Mouse (Mus musculus) forebrain, postnatal 0 days (tissue): Measurements from ENCODE around the gene Dppa5a. TPM values are rescaled to one million over a fixed set of nuclear protein-coding genes. Genes with fewer than 3 reads are reported as not detected.
"Not testable (repeated sequence)": the region's sequence is repeated elsewhere in the genome, so short reads cannot be mapped to it uniquely, and the experiment has no call there.

Source experiments
- ATAC-seq: fragments of 200-750 bp; cut with Nextera tagmentation; 2 replicates; pipeline ENCODE4 v1.8.0; 2017; ENCODE audit warnings: mild to moderate bottlenecking, moderate library complexity
- DNase-seq: peaks from one replicate; pipeline ENCODE4 v3.0.0-alpha.2; 2015
- H3K27ac ChIP-seq: fragments of 300-500 bp; sonication (generic); 2 replicates; pipeline ENCODE4 v1.5.1; 2014; ENCODE audit warnings: low read depth, mild to moderate bottlenecking, antibody characterized with exemption, low read length, moderate library complexity, mixed read lengths
- H3K27me3 ChIP-seq: fragments of 300-500 bp; sonication (generic); 2 replicates; pipeline ENCODE4 v1.6.1; 2014; ENCODE audit warnings: mild to moderate bottlenecking, low read length, mixed read lengths; ENCODE audit not compliant: insufficient read depth
- H3K36me3 ChIP-seq: fragments of 300-500 bp; sonication (generic); 2 replicates; pipeline ENCODE4 v1.6.1; 2014; ENCODE audit warnings: mild to moderate bottlenecking, moderate library complexity; ENCODE audit not compliant: insufficient read depth
- H3K4me1 ChIP-seq: fragments of 300-500 bp; sonication (generic); 2 replicates; pipeline ENCODE4 v1.6.1; 2014; ENCODE audit warnings: antibody characterized with exemption; ENCODE audit not compliant: insufficient read depth
- H3K4me2 ChIP-seq: fragments of 300-500 bp; sonication (generic); 2 replicates; pipeline ENCODE4 v1.6.1; 2014; ENCODE audit warnings: low read depth, mild to moderate bottlenecking, moderate library complexity
- H3K4me3 ChIP-seq: fragments of 300-500 bp; sonication (generic); 2 replicates; pipeline ENCODE4 v1.5.1; 2014; ENCODE audit warnings: low read depth, low read length, mixed read lengths
- H3K9ac ChIP-seq: fragments of 300-500 bp; sonication (generic); 2 replicates; pipeline ENCODE4 v1.6.1; 2014; ENCODE audit warnings: mild to moderate bottlenecking
- H3K9me3 ChIP-seq: fragments of 300-500 bp; sonication (generic); 2 replicates; pipeline ENCODE4 v1.6.1; 2016; ENCODE audit warnings: low read length
- CTCF ChIP-seq: sonication (generic); IDR thresholded peaks from 2 replicates; pipeline ENCODE4 v1.5.1; 2016; ENCODE audit warnings: antibody characterized with exemption, control low read depth, low read depth
- whole genome bisulfite sequencing: fragments of 180-500 bp; shearing (Covaris S2); extraction: QIAGEN DNeasy Blood & Tissue Kit; methylation state at CpG from one replicate; pipeline ENCODE4 v1.1.7; 2014; 5-methylcytosine and 5-hydroxymethylcytosine counted together
- polyA plus RNA-seq: library from polyadenylated mRNA; unstranded; fragments of >200 nt; fragmentation: Nextera tagmentation; extraction: Ambion mirVana; gene quantifications from 2 replicates; pipeline ENCODE4 v1.2.1, GENCODE M21; 2015
- total RNA-seq: library from RNA; depleted of rRNA; stranded (reverse); fragments of >200 nt; gene quantifications from 2 replicates; pipeline ENCODE4 v1.2.3, GENCODE M21; 2014

Gene Dppa5a
- total and polyA plus RNA-seq, 2 experiments from 2014 or later = 3.3 to 6.9 TPM

DNA sequence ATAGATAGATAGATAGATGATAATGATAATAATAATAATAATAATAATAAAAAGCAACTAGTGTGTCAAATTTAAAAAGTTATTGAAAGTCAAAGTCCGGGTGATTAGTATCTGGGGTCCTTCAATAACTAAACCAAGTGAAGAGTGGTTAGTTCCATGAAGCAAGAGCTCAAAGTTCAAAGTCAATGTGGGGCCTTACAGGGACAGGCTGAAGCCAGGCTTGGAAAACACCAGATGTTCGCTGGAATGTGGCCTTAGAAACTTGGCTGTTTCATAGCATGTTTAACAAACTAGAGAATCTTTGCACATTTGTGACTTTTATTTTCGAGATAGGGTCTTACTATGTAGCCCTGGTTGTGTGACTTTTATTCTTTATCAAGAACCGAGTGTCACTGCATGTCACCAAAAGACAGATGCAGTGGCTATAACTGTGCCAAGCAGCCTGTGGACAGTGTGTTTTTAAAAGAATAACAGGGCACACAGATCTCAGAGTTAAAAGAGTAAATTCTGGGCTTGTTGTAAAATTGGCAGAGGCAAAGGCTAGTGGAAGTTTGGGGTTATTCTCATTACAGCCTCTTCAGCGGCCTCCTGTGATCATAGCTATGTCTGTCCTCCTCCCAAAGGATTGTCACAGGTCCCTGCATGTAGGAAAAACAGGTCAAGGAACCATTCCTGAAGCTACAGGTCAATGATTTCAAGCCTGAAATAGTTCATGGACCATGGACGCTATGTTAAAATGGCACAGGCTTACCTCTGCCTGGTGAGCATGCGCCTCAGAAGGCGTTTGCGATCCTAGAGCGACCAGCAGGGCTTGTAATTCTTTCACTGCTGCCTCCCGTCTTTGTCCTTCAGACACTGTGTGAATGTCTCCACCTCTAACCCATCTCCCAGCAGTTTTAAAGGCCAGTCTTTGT lies 13.1 kb downstream of the Dppa5a start:
- Histone ChIP-seq H3K27ac (no peak overlapping the region), H3K4me2 (no peak overlapping the region), H3K9ac (no peak overlapping the region), H3K4me1 (no peaks in the 10 kb centered on the region), H3K27me3 (no peaks in the 10 kb centered on the region), H3K4me3 (no peak overlapping the region), H3K36me3 (no peaks in the 10 kb centered on the region), H3K9me3 (no peaks in the 10 kb centered on the region)
- DNase-seq = no peak
- no peak for TF ChIP-seq CTCF
- WGBS = 80% methylated on average over 11 of the region's 11 CpGs
- ATAC-seq = no peak

DNA sequence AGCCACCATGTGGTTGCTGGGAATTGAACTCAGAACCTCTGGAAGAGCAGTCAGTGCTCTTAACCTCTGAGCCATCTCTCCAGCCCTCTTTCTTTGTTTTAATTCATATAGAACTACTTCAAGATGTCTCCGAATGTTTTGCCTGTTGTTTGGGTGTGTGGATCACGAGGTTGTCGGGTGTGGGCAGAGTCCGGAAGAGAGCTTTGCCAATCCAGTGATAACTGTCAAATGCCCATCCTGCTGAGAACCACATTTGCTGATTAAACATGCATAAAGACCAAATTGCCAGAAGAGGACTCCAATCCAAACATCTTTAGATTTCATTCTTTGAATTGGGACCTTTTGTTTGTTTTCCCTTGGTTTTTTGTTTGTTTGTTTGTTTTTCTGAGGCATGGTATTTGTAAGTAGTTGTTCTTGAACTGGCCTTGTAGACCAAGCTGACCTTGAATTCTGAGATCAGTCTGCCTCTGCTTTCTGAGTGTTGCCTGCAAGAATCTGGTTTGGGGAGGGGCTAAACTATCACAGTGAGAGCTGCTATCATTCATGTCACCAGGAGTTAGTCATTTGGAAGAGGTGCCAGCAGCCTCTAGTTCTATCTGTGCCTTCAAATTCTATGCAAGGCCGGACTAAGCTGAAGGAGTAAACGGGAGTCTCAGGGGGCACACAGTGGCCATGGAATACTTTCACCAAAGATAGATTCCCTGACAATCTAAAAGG lies 16.3 kb downstream of the Dppa5a start:
- no peaks in the 10 kb centered on the region for H3K9me3 ChIP-seq
- ATAC-seq = no peak

DNA sequence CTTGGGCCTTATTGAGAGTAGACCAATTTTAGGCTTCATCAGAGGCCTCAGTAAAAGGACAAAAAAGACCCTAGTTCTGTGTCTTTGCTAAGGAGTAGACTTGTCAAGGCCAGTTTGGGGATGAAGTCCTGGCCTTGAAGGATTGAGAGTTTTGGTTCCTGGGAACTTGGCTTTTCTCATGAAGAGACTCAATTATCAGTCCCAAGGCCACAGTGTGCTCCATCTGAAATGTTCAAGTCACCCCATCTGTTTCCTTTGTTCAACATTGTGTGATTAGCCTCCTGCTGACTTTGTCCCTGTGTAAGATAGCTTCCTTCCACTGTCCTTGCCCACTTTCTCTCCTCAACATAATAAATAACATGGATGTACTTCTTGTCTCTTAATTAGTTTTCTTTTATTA lies 18.0 kb downstream of the Dppa5a start:
- not testable (repeated sequence) for H3K4me2 ChIP-seq, H3K27ac ChIP-seq, H3K27me3 ChIP-seq, DNase-seq, H3K4me3 ChIP-seq, H3K36me3 ChIP-seq, H3K4me1 ChIP-seq, ATAC-seq, H3K9me3 ChIP-seq, H3K9ac ChIP-seq

More for the DNA sequence above, 16.3 kb downstream of the Dppa5a start:
- H3K4me2 ChIP-seq = no peak overlapping the region
- TF ChIP-seq CTCF = no peak
- H3K36me3 ChIP-seq = no peaks in the 10 kb centered on the region
- H3K27me3 ChIP-seq = no peaks in the 10 kb centered on the region
- no peak for DNase-seq
- H3K27ac ChIP-seq = no peak overlapping the region
- H3K4me1 ChIP-seq = no peaks in the 10 kb centered on the region
- H3K9ac ChIP-seq = no peak overlapping the region
- no peak overlapping the region for H3K4me3 ChIP-seq
- 79% methylated on average over 6 of the region's 6 CpGs for WGBS

DNA sequence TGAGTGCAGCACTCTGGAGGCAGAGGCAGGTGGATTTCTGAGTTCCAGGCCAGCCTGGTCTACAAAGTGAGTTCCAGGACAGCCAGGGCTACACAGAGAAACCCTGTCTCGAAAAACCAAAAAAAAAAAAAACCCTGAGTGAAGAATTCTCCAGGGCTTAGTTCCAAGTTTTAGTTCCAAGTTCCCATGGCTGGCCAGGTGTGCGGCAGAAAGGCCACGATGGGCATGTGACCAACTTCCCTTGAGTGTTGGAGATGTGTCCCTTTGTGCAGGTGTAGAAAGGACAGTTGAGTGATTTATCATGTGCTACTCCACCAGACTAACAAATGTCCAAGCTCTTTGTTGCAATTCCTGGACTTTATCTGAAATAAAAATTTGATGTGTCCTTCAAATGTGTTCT lies 18.8 kb downstream of the Dppa5a start:
- H3K27ac ChIP-seq, H3K4me2 ChIP-seq, DNase-seq, H3K27me3 ChIP-seq, H3K9me3 ChIP-seq, H3K4me1 ChIP-seq, ATAC-seq, H3K9ac ChIP-seq, H3K36me3 ChIP-seq, H3K4me3 ChIP-seq: not testable (repeated sequence)
- 81% methylated on average over 3 of the region's 3 CpGs for WGBS

DNA sequence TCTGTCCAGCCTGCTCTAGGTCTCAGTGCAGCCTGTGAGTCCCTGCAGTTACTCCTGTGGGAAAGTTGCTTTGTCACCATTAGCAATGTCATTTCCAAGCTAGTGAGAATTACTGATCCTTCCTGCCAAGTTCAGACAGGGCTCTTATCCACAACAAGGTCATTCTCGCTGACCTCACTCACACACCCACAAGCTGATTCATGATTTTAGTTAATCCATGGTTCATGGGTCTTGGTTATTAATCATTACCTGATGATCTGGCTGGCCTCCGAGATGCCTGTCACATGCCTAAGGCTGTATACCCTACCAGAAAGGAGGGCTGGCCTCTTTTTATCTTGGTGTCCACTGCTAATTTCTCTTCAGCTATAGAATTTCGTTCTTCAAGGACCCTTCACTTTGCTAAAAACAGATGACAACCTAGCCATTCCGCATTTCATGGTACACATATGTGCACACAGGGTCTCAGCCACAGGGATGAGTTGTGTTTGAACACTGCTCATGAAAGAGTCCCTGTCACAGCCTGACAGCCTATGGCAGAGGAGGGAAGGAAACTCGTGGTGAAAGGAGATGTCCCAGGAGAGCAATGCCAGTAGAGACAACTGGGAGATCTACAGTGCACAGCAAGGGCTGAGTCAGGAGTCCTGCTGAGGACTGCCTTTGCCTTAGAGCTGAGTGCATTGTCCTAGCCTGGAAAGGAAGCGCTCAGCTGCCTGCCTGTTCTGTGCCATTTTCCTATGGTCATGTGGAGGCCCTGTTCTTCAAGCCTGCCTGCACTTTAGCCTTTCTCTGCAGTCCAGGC lies 19.6 kb downstream of the Dppa5a start:
- DNase-seq, H3K27ac ChIP-seq, H3K4me2 ChIP-seq, H3K27me3 ChIP-seq, H3K9ac ChIP-seq, H3K4me1 ChIP-seq, ATAC-seq, H3K36me3 ChIP-seq, H3K9me3 ChIP-seq, H3K4me3 ChIP-seq: not testable (repeated sequence)
- 79% methylated on average over 6 of the region's 6 CpGs for WGBS

DNA sequence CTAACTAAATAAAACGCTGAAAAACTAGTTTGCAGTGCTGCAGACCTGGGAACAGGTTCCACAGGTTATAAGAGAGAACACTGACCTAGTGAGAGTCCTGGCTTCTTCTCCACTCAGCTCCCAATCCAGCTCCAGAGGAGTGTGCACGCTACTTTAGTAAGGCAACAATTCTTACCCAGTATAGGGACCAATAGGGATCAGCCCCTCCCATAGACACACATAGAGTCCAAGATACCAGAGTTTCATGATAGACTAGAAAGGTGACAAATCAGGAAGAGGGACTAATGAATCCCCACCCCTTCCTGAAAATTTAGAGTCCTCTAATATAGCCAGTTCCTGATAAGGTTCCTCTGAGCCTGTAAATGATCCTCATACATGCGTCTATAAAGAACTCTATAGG lies 21.0 kb downstream of the Dppa5a start:
- Histone ChIP-seq H3K27ac (no peak overlapping the region), H3K9me3 (no peaks in the 10 kb centered on the region), H3K27me3 (no peaks in the 10 kb centered on the region), H3K36me3 (no peaks in the 10 kb centered on the region), H3K4me3 (no peak overlapping the region), H3K9ac (no peak overlapping the region), H3K4me2 (no peak overlapping the region), H3K4me1 (no peaks in the 10 kb centered on the region)
- no peak for TF ChIP-seq CTCF
- no peak for DNase-seq
- ATAC-seq = no peak
- 72% methylated on average over 3 of the region's 3 CpGs for WGBS

DNA sequence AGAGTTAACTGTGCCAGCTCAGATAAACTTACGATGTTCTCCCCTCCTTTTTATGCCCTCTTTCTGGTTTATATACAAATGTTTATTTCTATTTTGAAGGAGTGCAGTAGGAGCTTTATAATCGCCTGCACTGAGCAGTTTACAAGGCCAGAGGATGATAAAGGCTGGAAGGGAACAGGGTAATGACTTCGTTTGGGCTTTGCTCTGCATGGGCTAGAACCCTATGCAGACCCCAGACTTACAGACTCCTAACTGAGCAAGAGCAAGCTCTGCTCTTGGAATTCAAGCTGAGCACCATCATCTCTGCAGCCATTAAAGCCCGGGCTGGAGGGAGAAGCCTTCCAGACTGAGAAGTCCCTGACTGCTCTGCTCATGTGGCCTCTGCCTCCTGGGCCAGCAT lies 22.7 kb downstream of the Dppa5a start:
- H3K9ac ChIP-seq, H3K27me3 ChIP-seq, H3K27ac ChIP-seq, DNase-seq, H3K4me3 ChIP-seq, ATAC-seq, H3K9me3 ChIP-seq, H3K4me1 ChIP-seq, H3K36me3 ChIP-seq, H3K4me2 ChIP-seq: not testable (repeated sequence)
- 76% methylated on average over 3 of the region's 4 CpGs for WGBS

DNA sequence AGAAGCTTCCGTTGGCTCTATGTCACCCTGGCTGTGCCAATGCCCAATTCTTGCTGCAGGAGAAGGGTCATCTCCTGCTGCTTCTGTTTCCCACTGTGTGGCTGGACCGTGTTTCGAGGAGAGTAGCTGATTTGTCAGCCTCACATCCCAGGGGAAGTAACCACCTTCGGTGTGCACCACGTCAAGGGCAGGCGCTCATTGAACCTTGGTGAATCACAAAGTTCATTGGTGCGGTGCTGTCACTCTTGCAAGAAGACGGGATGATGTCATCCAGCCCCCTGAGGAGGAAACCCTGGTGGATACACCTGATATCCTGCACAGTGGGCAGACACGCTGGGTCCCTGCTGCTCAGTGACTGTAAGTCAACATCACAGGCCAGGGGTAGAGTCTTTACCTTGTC lies 24.9 kb downstream of the Dppa5a start:
- not testable (repeated sequence) for H3K4me3 ChIP-seq, H3K36me3 ChIP-seq, H3K9ac ChIP-seq, H3K27ac ChIP-seq, H3K27me3 ChIP-seq, ATAC-seq, H3K4me2 ChIP-seq, DNase-seq, H3K9me3 ChIP-seq, H3K4me1 ChIP-seq
- WGBS = 90% methylated on average over 9 of the region's 9 CpGs

DNA sequence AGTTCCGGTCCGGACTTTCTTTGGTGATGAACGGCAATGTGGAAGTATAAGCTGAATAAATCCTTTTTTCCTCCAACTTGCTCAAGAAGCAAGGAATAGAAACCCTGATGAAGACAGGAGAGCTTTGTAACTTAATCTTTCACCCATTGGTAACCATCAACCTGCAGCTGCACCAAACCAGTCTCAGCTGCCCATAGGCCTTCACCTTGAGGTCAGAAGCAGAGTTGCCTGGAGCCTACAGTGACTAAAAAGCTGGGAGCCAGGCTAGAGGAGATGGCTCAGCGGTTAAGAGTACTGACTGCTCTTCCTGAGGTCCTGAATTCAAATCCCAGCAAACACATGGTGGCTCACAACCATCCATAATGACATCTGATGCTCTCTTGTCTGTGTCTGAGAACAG lies 25.5 kb downstream of the Dppa5a start:
- WGBS = 87% methylated on average over 4 of the region's 4 CpGs
- H3K9ac ChIP-seq, H3K4me3 ChIP-seq, H3K9me3 ChIP-seq, DNase-seq, H3K27ac ChIP-seq, ATAC-seq, H3K4me2 ChIP-seq, H3K36me3 ChIP-seq, H3K27me3 ChIP-seq, H3K4me1 ChIP-seq: not testable (repeated sequence)
